Mouse (Mus musculus) layer of hippocampus, postnatal 36 days (tissue): ENCODE data around the gene Rps2. TPM values are rescaled to one million over a fixed set of nuclear protein-coding genes. Genes with fewer than 3 reads are reported as not detected.
A peak's percentile ranks its signal among the peaks of the same experiment; 100 is the strongest.

Experiments
- DNase-seq, 2 experiments: peaks; one replicate each; pipeline ENCODE4 v3.0.0; 2022
- total RNA-seq, 2 experiments: library from RNA; stranded (reverse); gene quantifications; 2 replicates each; pipeline ENCODE4 v1.2.3; 2021

Rps2 gene
- total RNA-seq, 2 experiments from 2014 or later, result 326 to 349 TPM

- DNase-seq, result no peak
Observed at GRCm38 (mm10) chr17:24733434-24734050, 15.6 kb downstream of the Rps2 start.

GRCm38 (mm10) chr17:24734513-24734912 lies 16.6 kb downstream of the Rps2 start:
- no peak for DNase-seq

GRCm38 (mm10) chr17:24735446-24735845 lies 17.5 kb downstream of the Rps2 start:
- no peak for DNase-seq

- peak; percentile 91 to 92 for DNase-seq
Observed at GRCm38 (mm10) chr17:24736330-24737051, 18.6 kb downstream of the Rps2 start, which contains the start of gene Msrb1. Gene Msrb1 (plus strand): TSS chr17:24736642.

GRCm38 (mm10) chr17:24737135-24737810 lies 19.4 kb downstream of the Rps2 start:
- no peak for DNase-seq

- no peak for DNase-seq
Observed at GRCm38 (mm10) chr17:24738238-24738637, 20.3 kb downstream of the Rps2 start.

GRCm38 (mm10) chr17:24739926-24740325 lies 22.0 kb downstream of the Rps2 start:
- no peak for DNase-seq

GRCm38 (mm10) chr17:24742307-24742706 lies 24.4 kb downstream of the Rps2 start:
- no peak for DNase-seq

- no peak for DNase-seq
Observed at GRCm38 (mm10) chr17:24743896-24744295, 26.0 kb downstream of the Rps2 start.

GRCm38 (mm10) chr17:24744381-24744780 lies 26.5 kb downstream of the Rps2 start:
- DNase-seq, result no peak

- DNase-seq, result peak; percentile 68 to 83
Observed at GRCm38 (mm10) chr17:24745526-24746497, 27.9 kb downstream of the Rps2 start.

- no peak for DNase-seq
Observed at GRCm38 (mm10) chr17:24746986-24747385, 29.1 kb downstream of the Rps2 start.

GRCm38 (mm10) chr17:24751528-24751927 lies 33.6 kb downstream of the Rps2 start:
- no peak for DNase-seq

- no peak for DNase-seq
Observed at GRCm38 (mm10) chr17:24752415-24753394, 34.8 kb downstream of the Rps2 start, which contains the start of gene Hs3st6. Gene Hs3st6 (plus strand): TSS chr17:24752988.

GRCm38 (mm10) chr17:24757394-24757793 lies 39.5 kb downstream of the Rps2 start:
- no peak for DNase-seq

- no peak for DNase-seq
Observed at GRCm38 (mm10) chr17:24761121-24761520, 43.2 kb downstream of the Rps2 start.

- no peak for DNase-seq
Observed at GRCm38 (mm10) chr17:24765016-24765905, 47.3 kb downstream of the Rps2 start.

GRCm38 (mm10) chr17:24766266-24766875 lies 48.5 kb downstream of the Rps2 start:
- DNase-seq, result no peak

- DNase-seq, result no peak
Observed at GRCm38 (mm10) chr17:24769146-24769545, 51.2 kb downstream of the Rps2 start.
